Mouse (Mus musculus): ENCODE measurements around the gene BC049352. TPM values are rescaled to one million over a fixed set of nuclear protein-coding genes. Genes with fewer than 3 reads are reported as not detected.

The BC049352 gene
- total and polyA plus RNA-seq, 3 experiments = 0.17 TPM; not detected in 2

DNA sequence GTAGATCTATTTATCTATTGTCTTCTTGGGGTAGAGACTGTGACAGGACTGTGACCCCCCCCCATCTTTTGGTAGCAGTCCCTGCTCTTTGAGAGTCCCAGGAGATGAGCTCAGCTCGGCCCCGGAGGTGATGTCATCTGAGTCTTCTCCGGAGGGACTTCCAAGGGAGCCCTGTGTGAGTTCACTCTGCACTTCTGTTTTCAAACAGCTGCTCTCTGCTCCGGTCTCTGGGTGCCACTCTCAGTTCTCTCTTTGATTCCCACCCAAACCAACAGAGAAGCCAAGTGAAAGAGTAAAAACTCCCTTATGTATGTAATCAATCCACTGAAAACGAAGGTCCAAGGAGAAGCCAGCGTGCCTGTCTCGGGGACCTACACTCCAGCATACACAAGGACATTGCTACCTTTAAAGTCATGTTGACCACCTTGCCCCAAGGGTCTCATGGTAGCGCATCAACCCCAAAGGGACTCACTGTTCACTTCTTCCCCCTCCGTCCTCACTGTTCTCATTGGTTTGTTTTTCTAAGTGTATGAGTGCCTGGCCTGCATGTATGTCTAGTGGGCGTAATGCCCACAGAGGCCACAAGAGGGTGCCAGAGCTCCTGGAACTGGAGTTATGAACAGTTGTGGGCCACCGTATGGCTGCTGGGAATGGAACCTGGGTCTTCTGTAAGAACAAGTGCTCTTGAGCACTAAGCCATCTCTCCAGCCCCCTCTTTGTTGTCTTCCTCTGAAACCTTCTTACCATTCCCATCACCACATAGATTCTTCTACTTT, 117.6 kb downstream of the BC049352 start (continued):
- TF ChIP-seq ZNF384 (IDR thresholded peaks at IDR 0.05; ENCODE audit: low read depth, low read length) = no peak
- peak; percentile 29; the same call in 1 of the 2 replicates for TF ChIP-seq CHD2 (IDR thresholded peaks at IDR 0.05; ENCODE audit: low read length)
- TF ChIP-seq EP300 (IDR thresholded peaks at IDR 0.05; ENCODE audit: low read length) = peak; percentile 92
- TF ChIP-seq SIN3A (IDR thresholded peaks at IDR 0.05; ENCODE audit: low read length) = peak; percentile 63
- TF ChIP-seq RCOR1 (conservative IDR thresholded peaks at IDR 0.05; ENCODE audit: low read depth, low read length) = no peak; the same call in none of the 2 replicates
- peak; percentile 52; the same call in 1 of the 2 replicates for TF ChIP-seq POLR2A (IDR thresholded peaks at IDR 0.05; ENCODE audit: low read depth, low read length)
- peak; percentile 94 for TF ChIP-seq IRF4 (IDR thresholded peaks at IDR 0.05; ENCODE audit: low read depth, low read length)
- TF ChIP-seq E2F4 (IDR thresholded peaks at IDR 0.05; ENCODE audit: insufficient replicate concordance, low read depth, low read length) = no peak
- TF ChIP-seq ZMIZ1 (IDR thresholded peaks at IDR 0.05; ENCODE audit: low read depth, low read length) = no peak; the same call in 1 of the 2 replicates
- TF ChIP-seq NRF1 (IDR thresholded peaks at IDR 0.05; ENCODE audit: low read depth, low read length) = no peak
- peak; percentile 73 for TF ChIP-seq JUND (conservative IDR thresholded peaks at IDR 0.05; ENCODE audit: low read depth, low read length)
- no peak for TF ChIP-seq KAT2A (IDR thresholded peaks at IDR 0.05; ENCODE audit: insufficient replicate concordance, low read length)
- TF ChIP-seq MEF2A (IDR thresholded peaks at IDR 0.05; ENCODE audit: borderline replicate concordance, low read depth, low read length) = peak; percentile 60
- 0 out of 2 replicates have a peak, but pooled peaks have one; percentile 41 for TF ChIP-seq UBTF (IDR thresholded peaks at IDR 0.05; ENCODE audit: low read depth, low read length)
- peak; percentile 87 for TF ChIP-seq TCF12 (IDR thresholded peaks at IDR 0.05; ENCODE audit: low read depth, low read length)
- TF ChIP-seq ZC3H11A (IDR thresholded peaks at IDR 0.05; ENCODE audit: low read depth, low read length) = peak; percentile 27; the same call in 1 of the 2 replicates
- no peak; the same call in 1 of the 2 replicates for TF ChIP-seq MYC (IDR thresholded peaks at IDR 0.05; ENCODE audit: low read depth, low read length)

Other genes with a start within 250 kb of the BC049352 start
- 18.2 and 20.7 TPM in 2 replicates for gene Ube4a, start 216.4 kb upstream of the BC049352 start, total RNA-seq (2012; rRNA removed)
- 13.3 and 14.6 TPM in 2 replicates for gene Ube4a, start 216.4 kb upstream of the BC049352 start, total RNA-seq (2014; rRNA removed)
- 25.4 and 28.3 TPM in 2 replicates for gene Ube4a, start 216.4 kb upstream of the BC049352 start, polyA plus RNA-seq (2012; ENCODE audit: insufficient read length, low read depth)
- 11.2 and 12.7 TPM in 2 replicates for gene Cd3g, start 201.6 kb upstream of the BC049352 start, total RNA-seq (2012; rRNA removed)
- 1.3 and 1.7 TPM in 2 replicates for gene Cd3g, start 201.6 kb upstream of the BC049352 start, total RNA-seq (2014; rRNA removed)
- gene Cd3g, start 201.6 kb upstream of the BC049352 start, polyA plus RNA-seq (2012; ENCODE audit: insufficient read length, low read depth) = 2.2 and 2.9 TPM in 2 replicates
- 5.2 and 5.5 TPM in 2 replicates for gene Cd3d, start 200.2 kb upstream of the BC049352 start, total RNA-seq (2012; rRNA removed)
- gene Cd3d, start 200.2 kb upstream of the BC049352 start, total RNA-seq (2014; rRNA removed) = 0.27 TPM in 1 of 2 replicates, not detected in the other
- gene Cd3d, start 200.2 kb upstream of the BC049352 start, polyA plus RNA-seq (2012; ENCODE audit: insufficient read length, low read depth) = 2.6 and 2.7 TPM in 2 replicates
- not detected in 2 replicates for gene Cd3e, start 172.4 kb upstream of the BC049352 start, total RNA-seq (2012; rRNA removed)
- not detected in 2 replicates for gene Cd3e, start 172.4 kb upstream of the BC049352 start, total RNA-seq (2014; rRNA removed)
- not detected in 2 replicates for gene Cd3e, start 172.4 kb upstream of the BC049352 start, polyA plus RNA-seq (2012; ENCODE audit: insufficient read length, low read depth)
- 0.30 and 0.38 TPM in 2 replicates for gene Mpzl2, start 142.2 kb upstream of the BC049352 start, total RNA-seq (2012; rRNA removed)
- 0.18 and 0.36 TPM in 2 replicates for gene Mpzl2, start 142.2 kb upstream of the BC049352 start, total RNA-seq (2014; rRNA removed)
- gene Mpzl2, start 142.2 kb upstream of the BC049352 start, polyA plus RNA-seq (2012; ENCODE audit: insufficient read length, low read depth) = 0.27 and 0.57 TPM in 2 replicates
- gene Mpzl3, start 126.8 kb upstream of the BC049352 start, total RNA-seq (2012; rRNA removed) = 3.1 and 3.4 TPM in 2 replicates
- 5.3 and 5.5 TPM in 2 replicates for gene Mpzl3, start 126.8 kb upstream of the BC049352 start, total RNA-seq (2014; rRNA removed)
- 4.4 and 5.2 TPM in 2 replicates for gene Mpzl3, start 126.8 kb upstream of the BC049352 start, polyA plus RNA-seq (2012; ENCODE audit: insufficient read length, low read depth)
- gene Jaml, start 102.8 kb upstream of the BC049352 start, total RNA-seq (2012; rRNA removed) = 0.51 and 0.88 TPM in 2 replicates
- 0.87 and 0.96 TPM in 2 replicates for gene Jaml, start 102.8 kb upstream of the BC049352 start, total RNA-seq (2014; rRNA removed)
- 1.1 and 1.4 TPM in 2 replicates for gene Jaml, start 102.8 kb upstream of the BC049352 start, polyA plus RNA-seq (2012; ENCODE audit: insufficient read length, low read depth)
- gene Scn2b, start 64.2 kb upstream of the BC049352 start, total RNA-seq (2012; rRNA removed) = 0.04 TPM in 1 of 2 replicates, not detected in the other
- gene Scn2b, start 64.2 kb upstream of the BC049352 start, total RNA-seq (2014; rRNA removed) = not detected in 2 replicates
- gene Scn2b, start 64.2 kb upstream of the BC049352 start, polyA plus RNA-seq (2012; ENCODE audit: insufficient read length, low read depth) = 0.07 TPM in 1 of 2 replicates, not detected in the other
- 0.04 TPM in 1 of 2 replicates, not detected in the other for gene Scn4b, start 43.6 kb upstream of the BC049352 start, total RNA-seq (2012; rRNA removed)
- gene Scn4b, start 43.6 kb upstream of the BC049352 start, total RNA-seq (2014; rRNA removed) = 0.04 TPM in 1 of 2 replicates, not detected in the other
- not detected in 2 replicates for gene Scn4b, start 43.6 kb upstream of the BC049352 start, polyA plus RNA-seq (2012; ENCODE audit: insufficient read length, low read depth)
- not detected in 2 replicates for gene Tmprss4, start 22.1 kb downstream of the BC049352 start, total RNA-seq (2012; rRNA removed)
- not detected in 2 replicates for gene Tmprss4, start 22.1 kb downstream of the BC049352 start, total RNA-seq (2014; rRNA removed)
- gene Tmprss4, start 22.1 kb downstream of the BC049352 start, polyA plus RNA-seq (2012; ENCODE audit: insufficient read length, low read depth) = not detected in 2 replicates
- 3.4 and 3.9 TPM in 2 replicates for gene Il10ra, start 87.1 kb downstream of the BC049352 start, total RNA-seq (2012; rRNA removed)
- 3.1 and 3.7 TPM in 2 replicates for gene Il10ra, start 87.1 kb downstream of the BC049352 start, total RNA-seq (2014; rRNA removed)
- 4.5 and 5.1 TPM in 2 replicates for gene Il10ra, start 87.1 kb downstream of the BC049352 start, polyA plus RNA-seq (2012; ENCODE audit: insufficient read length, low read depth)
- not detected in 2 replicates for gene Tmprss13, start 137.1 kb downstream of the BC049352 start, total RNA-seq (2012; rRNA removed)
- not detected in 2 replicates for gene Tmprss13, start 137.1 kb downstream of the BC049352 start, total RNA-seq (2014; rRNA removed)
- not detected in 2 replicates for gene Tmprss13, start 137.1 kb downstream of the BC049352 start, polyA plus RNA-seq (2012; ENCODE audit: insufficient read length, low read depth)
- gene Fxyd6, start 188.2 kb downstream of the BC049352 start, total RNA-seq (2012; rRNA removed) = 0.08 TPM in 1 of 2 replicates, not detected in the other
- not detected in 2 replicates for gene Fxyd6, start 188.2 kb downstream of the BC049352 start, total RNA-seq (2014; rRNA removed)
- gene Fxyd6, start 188.2 kb downstream of the BC049352 start, polyA plus RNA-seq (2012; ENCODE audit: insufficient read length, low read depth) = not detected in 2 replicates
- not detected in 2 replicates for gene Fxyd2, start 217.7 kb downstream of the BC049352 start, total RNA-seq (2012; rRNA removed)
- gene Fxyd2, start 217.7 kb downstream of the BC049352 start, total RNA-seq (2014; rRNA removed) = not detected in 2 replicates
- not detected in 2 replicates for gene Fxyd2, start 217.7 kb downstream of the BC049352 start, polyA plus RNA-seq (2012; ENCODE audit: insufficient read length, low read depth)
- gene Dscaml1, start 244.6 kb downstream of the BC049352 start, total RNA-seq (2012; rRNA removed) = not detected in 2 replicates
- not detected in 2 replicates for gene Dscaml1, start 244.6 kb downstream of the BC049352 start, total RNA-seq (2014; rRNA removed)
- not detected in 2 replicates for gene Dscaml1, start 244.6 kb downstream of the BC049352 start, polyA plus RNA-seq (2012; ENCODE audit: insufficient read length, low read depth)

Measured in CH12.LX (cell line).